Mouse (Mus musculus) liver, embryonic 14.5 days (tissue): ENCODE data around the gene Sept4.

ENCODE experiments used
- CTCF ChIP-seq: IDR thresholded peaks from 2 replicates; pipeline ENCODE4 v1.5.1; 2016; ENCODE audit warnings: antibody characterized with exemption, low read depth, control low read depth
- EP300 ChIP-seq: IDR thresholded peaks from 2 replicates; pipeline ENCODE4 v1.6.1; 2016; ENCODE audit warnings: antibody characterized with exemption, low read depth

DNA sequence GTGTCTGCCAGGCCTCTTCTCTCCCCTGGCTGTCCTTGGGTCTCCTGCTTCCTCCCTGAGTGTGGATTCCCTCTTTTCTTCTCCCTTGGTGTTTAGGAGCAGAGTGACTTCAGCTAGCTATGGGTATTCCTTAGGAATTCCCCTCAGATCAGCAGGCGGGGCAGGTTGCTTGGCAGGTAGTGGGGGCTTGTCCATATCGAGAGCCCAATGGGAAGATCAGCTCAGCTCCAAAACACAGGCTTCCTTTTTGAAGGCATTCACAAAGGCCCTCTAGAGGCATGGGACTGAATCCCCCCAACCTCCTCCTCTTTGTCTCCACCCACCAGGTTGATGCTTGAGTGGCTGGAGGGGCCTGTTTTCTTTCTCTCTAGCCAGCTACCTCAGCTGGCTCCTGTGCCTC lies 27.8 kb downstream of the Sept4 start:
- no peak for TF ChIP-seq EP300
- TF ChIP-seq CTCF: no peak
